Comparison of ENCODE assay signal across 9 mouse cellular contexts in the genomic region with DNA sequence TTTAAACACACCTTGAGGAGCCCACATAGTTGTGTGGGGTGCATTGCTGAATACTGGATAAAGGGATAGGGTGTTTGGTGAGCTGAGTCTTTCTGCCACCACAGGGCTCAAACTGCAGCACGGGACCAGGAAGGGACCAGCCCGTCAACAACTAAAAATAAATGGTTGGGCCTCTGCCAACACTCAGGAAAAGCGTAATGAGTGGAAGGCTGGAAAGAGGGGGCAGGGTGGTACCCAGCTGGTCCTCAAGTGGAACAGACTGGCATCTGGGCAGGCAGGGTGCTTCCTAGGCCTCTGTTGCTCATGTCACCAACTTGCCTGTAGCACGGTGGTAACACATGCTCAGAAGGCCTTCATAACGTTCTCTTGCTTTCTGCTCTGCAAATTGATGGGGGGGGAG. TPM values are rescaled to one million over a fixed set of nuclear protein-coding genes. Genes with fewer than 3 reads are reported as not detected.
A peak's percentile ranks its signal among the peaks of the same experiment; 100 is the strongest.
DNase-seq lines count a peak whose midpoint lies in the region; ATAC-seq lines count a peak whose summit lies in the region.
"Had no signal": no experiment of that assay in that cellular context is flagged by ENCODE, and none has a peak within 500 bp of the region (broad histone marks: within the 10 kb centered on the region; RNA-seq: fewer than 3 reads in every experiment).

No protein-coding gene starts in this region.

- ATAC-seq in common myeloid progenitor, adult 5-6 weeks (replicated peaks; ENCODE audit: low read depth, poor library complexity, severe bottlenecking), result 0 out of 2 replicates have a peak, but pooled peaks have one; percentile 3
- ATAC-seq in heart, embryonic 15.5 days (replicated peaks; ENCODE audit: insufficient number of reproducible peaks, insufficient read depth, low FRiP score, low read depth), result peak; percentile 69
- ATAC-seq in lung, embryonic 16.5 days (ENCODE audit: low read depth), result peak; percentile 52
- ATAC-seq in granulocyte monocyte progenitor cell, adult 5-6 weeks (replicated peaks; ENCODE audit: poor library complexity, severe bottlenecking), result no peak

- no peak overlapping the region for H3K4me3 ChIP-seq in heart, embryonic 15.5 days
- H3K4me3 ChIP-seq in lung, embryonic 16.5 days (ENCODE audit: low read length), result no peak overlapping the region

- H3K4me1 ChIP-seq in heart, embryonic 15.5 days (replicated peaks), result peaks cover 55% of the 10 kb centered on the region
- H3K4me1 ChIP-seq in lung, embryonic 16.5 days (replicated peaks; ENCODE audit: control insufficient read depth, insufficient read depth, low read length), result peaks cover 45% of the 10 kb centered on the region

- H3K36me3 ChIP-seq in heart, embryonic 15.5 days, result no peaks in the 10 kb centered on the region
- no peaks in the 10 kb centered on the region for H3K36me3 ChIP-seq in lung, embryonic 16.5 days (ENCODE audit: control insufficient read depth, insufficient read depth, low read length)

- peak overlapping the region; percentile 17; the same call in 1 of the 2 replicates for H3K9ac ChIP-seq in heart, embryonic 15.5 days
- H3K9ac ChIP-seq in lung, embryonic 16.5 days (ENCODE audit: low read length), result peak overlapping the region; percentile 39; the same call in 1 of the 2 replicates

- DNase-seq in heart, adult 11 months, result peak; percentile 95
- DNase-seq in heart, adult 9 months (ENCODE audit: low spot score in 2 of 2), result no peak
- DNase-seq in embryo, embryonic 10.5 days (ENCODE audit: low spot score), result no peak
- no peak for DNase-seq in retina, postnatal 1 day
- DNase-seq: left cerebral cortex, postnatal 4 days had no signal

- H3K4me2 ChIP-seq in heart, embryonic 15.5 days, result peak overlapping the region; percentile 20; the same call in 1 of the 2 replicates
- H3K4me2 ChIP-seq in lung, embryonic 16.5 days (ENCODE audit: low read depth, low read length), result no peak overlapping the region

- WGBS in heart, embryonic 15.5 days, result 24% methylated on average over 5 of the region's 5 CpGs
- WGBS in lung, embryonic 16.5 days, result 20% methylated on average over 5 of the region's 5 CpGs

- no peaks in the 10 kb centered on the region for H3K9me3 ChIP-seq in heart, embryonic 15.5 days (replicated peaks)
- no peaks in the 10 kb centered on the region for H3K9me3 ChIP-seq in lung, embryonic 16.5 days (ENCODE audit: control insufficient read depth, low read length)

- H3K27me3 ChIP-seq in heart, embryonic 15.5 days, result no peaks in the 10 kb centered on the region
- no peaks in the 10 kb centered on the region for H3K27me3 ChIP-seq in lung, embryonic 16.5 days (ENCODE audit: control insufficient read depth, insufficient read depth, low read depth, low read length)

- peak overlapping the region; percentile 95 for H3K27ac ChIP-seq in heart, embryonic 15.5 days
- H3K27ac ChIP-seq in lung, embryonic 16.5 days (ENCODE audit: low read length), result peak overlapping the region; percentile 78

RNA-seq across cellular contexts. Expression of a gene that starts 56.5 kb away (rescaled TPM):
- 20.7 and 46.4 TPM in 2 replicates for total RNA-seq in common myeloid progenitor, adult 5-6 weeks (2017)
- 21.7 and 27.3 TPM in 2 replicates for polyA plus RNA-seq in heart, embryonic 15.5 days (2015; fragmentation: Nextera tagmentation; extraction: Ambion mirVana)
- polyA plus RNA-seq in lung, embryonic 16.5 days (2015; fragmentation: Nextera tagmentation; extraction: Ambion mirVana), result 49.5 and 50.4 TPM in 2 replicates
- 19.7 and 21.6 TPM in 2 replicates for total RNA-seq in granulocyte monocyte progenitor cell, adult 5-6 weeks (2014; fragmentation: Nextera tagmentation)
- total RNA-seq in granulocyte monocyte progenitor cell, adult 5-6 weeks (2017), result 22.3 and 35.6 TPM in 2 replicates
